Mouse (Mus musculus) kidney, adult 2 months (tissue): ENCODE results near the gene Syndig1. TPM values are rescaled to one million over a fixed set of nuclear protein-coding genes. Genes with fewer than 3 reads are reported as not detected.

ENCODE experiments used
- DNase-seq: peaks from one replicate; pipeline ENCODE4 v3.0.0; 2021
- H3K27ac ChIP-seq: fragments of 200-500 bp; 2 replicates; pipeline ENCODE4 v1.5.1; 2012; ENCODE audit warnings: low read depth, low read length, control low read depth, inconsistent platforms; ENCODE audit not compliant: insufficient read depth
- H3K27me3 ChIP-seq: fragments of 200-500 bp; replicated peaks from 2 replicates; pipeline ENCODE4 v1.6.1; 2012; ENCODE audit warnings: mild to moderate bottlenecking, moderate library complexity, low read length, inconsistent platforms; ENCODE audit not compliant: control insufficient read depth, insufficient read depth
- H3K36me3 ChIP-seq: fragments of 200-500 bp; 2 replicates; pipeline ENCODE4 v1.6.1; 2012; ENCODE audit warnings: mild to moderate bottlenecking, moderate library complexity, low read length, inconsistent platforms; ENCODE audit not compliant: control insufficient read depth, insufficient read depth
- H3K4me1 ChIP-seq: fragments of 200-500 bp; 2 replicates; pipeline ENCODE4 v1.6.1; 2011; ENCODE audit warnings: low read length; ENCODE audit not compliant: control insufficient read depth, insufficient read depth
- H3K4me3 ChIP-seq: fragments of 200-500 bp; 2 replicates; pipeline ENCODE4 v1.5.1; 2011; ENCODE audit warnings: mild to moderate bottlenecking, low read depth, low read length, control low read depth; ENCODE audit not compliant: insufficient read depth
- CTCF ChIP-seq: fragments of 200-500 bp; conservative IDR thresholded peaks from 2 replicates; pipeline ENCODE4 v1.5.1; 2011; ENCODE audit warnings: low read depth, mild to moderate bottlenecking, control low read depth, low read length, moderate library complexity, mixed read lengths; ENCODE audit not compliant: insufficient read depth, insufficient read length
- POLR2A ChIP-seq: fragments of 200-500 bp; IDR thresholded peaks from one replicate; pipeline ENCODE4 v1.6.1; 2011; ENCODE audit warnings: low read depth, low read length, control low read depth
- WGBS: fragments of 180-500 bp; shearing (Covaris S2); methylation state at CpG from one replicate; pipeline ENCODE4 v1.1.7; 2018; 5-methylcytosine and 5-hydroxymethylcytosine counted together
- polyA plus RNA-seq: library from polyadenylated mRNA; depleted of rRNA; stranded (reverse); fragments of >200 nt; gene quantifications from 2 replicates; pipeline ENCODE4 v1.2.3, GENCODE M21; 2012; rRNA removed

Gene Syndig1
- polyA plus RNA-seq, 1 experiment, result 0.20 TPM

- DNase-seq, result peak; percentile 42
- H3K4me1 ChIP-seq, result no peaks in the 10 kb centered on the region; the same call in 1 of the 2 replicates
- no peak overlapping the region for H3K27ac ChIP-seq
- no peaks in the 10 kb centered on the region for H3K36me3 ChIP-seq
- H3K27me3 ChIP-seq, result no peaks in the 10 kb centered on the region
- whole genome bisulfite sequencing, result 24% methylated on average over 2 of the region's 2 CpGs
- no peak overlapping the region for H3K4me3 ChIP-seq
- TF ChIP-seq POLR2A, result no peak
- TF ChIP-seq CTCF, result no peak; the same call in 1 of the 2 replicates
Measured at GRCm38 (mm10) chr2:150023873-150024339, 194.9 kb downstream of the Syndig1 start.

DNA sequence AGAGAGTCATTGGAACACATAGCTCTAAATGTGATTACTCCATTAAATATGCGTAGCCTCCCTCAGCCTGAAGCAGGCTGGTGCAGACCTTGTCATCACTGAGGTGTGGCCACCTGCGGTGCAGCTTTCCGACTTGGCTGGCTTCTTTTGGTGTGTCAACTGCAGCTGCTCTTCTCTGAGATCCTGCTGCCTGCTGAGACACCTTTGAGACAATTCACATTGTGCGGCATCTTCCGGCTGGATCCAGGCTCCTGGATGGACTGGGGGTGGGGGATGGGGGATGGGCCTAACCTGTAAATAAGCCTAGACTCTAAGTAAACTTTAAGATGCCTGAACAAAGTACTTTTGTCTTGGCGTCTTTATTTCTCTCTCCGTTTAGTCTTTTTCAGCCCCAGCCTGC is 214.5 kb downstream of the Syndig1 start:
- Histone ChIP-seq H3K4me1 (no peaks in the 10 kb centered on the region), H3K4me3 (no peak overlapping the region), H3K27ac (no peak overlapping the region), H3K27me3 (no peaks in the 10 kb centered on the region), H3K36me3 (no peaks in the 10 kb centered on the region)
- TF ChIP-seq POLR2A (no peak), CTCF (no peak)
- DNase-seq, result no peak
- 88% methylated on average over 7 of the region's 7 CpGs for WGBS

Other genes starting within 250 kb of the Syndig1 start
- not detected in 2 replicates for gene C530025M09Rik, start 2.0 kb downstream of the Syndig1 start, polyA plus RNA-seq